Mouse (Mus musculus) limb, embryonic 11.5 days (tissue): Measurements from ENCODE around the gene Rgs6. TPM values are rescaled to one million over a fixed set of nuclear protein-coding genes. Genes with fewer than 3 reads are reported as not detected.

Source experiments
- ATAC-seq: fragments of 200-750 bp; cut with Nextera tagmentation; 2 replicates; pipeline ENCODE4 v1.8.0; 2017; ENCODE audit warnings: low read depth; ENCODE audit not compliant: insufficient number of reproducible peaks, low FRiP score, low TSS enrichment
- DNase-seq: peaks from one replicate; pipeline ENCODE4 v3.0.0-alpha.2; 2015; ENCODE audit warnings: low spot score
- H3K27ac ChIP-seq: fragments of 300-500 bp; sonication (generic); replicated peaks from 2 replicates; pipeline ENCODE4 v1.5.1; 2014; ENCODE audit warnings: low read depth, mild to moderate bottlenecking, low read length
- H3K27me3 ChIP-seq: fragments of 300-500 bp; sonication (generic); 2 replicates; pipeline ENCODE4 v1.6.1; 2014; ENCODE audit warnings: mild to moderate bottlenecking, low read length, mixed read lengths; ENCODE audit not compliant: control insufficient read depth, insufficient read depth
- H3K36me3 ChIP-seq: fragments of 300-500 bp; sonication (generic); 2 replicates; pipeline ENCODE4 v1.6.1; 2014; ENCODE audit warnings: mild to moderate bottlenecking, low read length, moderate library complexity, mixed read lengths; ENCODE audit not compliant: control insufficient read depth, insufficient read depth
- H3K4me1 ChIP-seq: fragments of 300-500 bp; sonication (generic); 2 replicates; pipeline ENCODE4 v1.6.1; 2014; ENCODE audit warnings: low read length, mixed read lengths; ENCODE audit not compliant: control insufficient read depth, insufficient read depth
- H3K4me2 ChIP-seq: fragments of 300-500 bp; sonication (generic); 2 replicates; pipeline ENCODE4 v1.6.1; 2014; ENCODE audit warnings: low read depth, mild to moderate bottlenecking, moderate library complexity; ENCODE audit not compliant: severe bottlenecking
- H3K4me3 ChIP-seq: fragments of 300-500 bp; sonication (generic); 2 replicates; pipeline ENCODE4 v1.5.1; 2014; ENCODE audit warnings: low read depth, low read length
- H3K9ac ChIP-seq: fragments of 300-500 bp; sonication (generic); 2 replicates; pipeline ENCODE4 v1.6.1; 2014; ENCODE audit warnings: mild to moderate bottlenecking, low read length
- H3K9me3 ChIP-seq: fragments of 300-500 bp; sonication (generic); 2 replicates; pipeline ENCODE4 v1.6.1; 2016; ENCODE audit warnings: low read length; ENCODE audit not compliant: control insufficient read depth
- WGBS: fragments of 180-500 bp; shearing (Covaris S2); extraction: QIAGEN DNeasy Blood & Tissue Kit; methylation state at CpG from one replicate; pipeline ENCODE4 v1.1.7; 2014; 5-methylcytosine and 5-hydroxymethylcytosine counted together
- polyA plus RNA-seq: library from polyadenylated mRNA; unstranded; fragments of >200 nt; fragmentation: Nextera tagmentation; extraction: Ambion mirVana; gene quantifications from 2 replicates; pipeline ENCODE4 v1.2.1, GENCODE M21; 2014

The Rgs6 gene
- polyA plus RNA-seq: 0.25 and 0.41 TPM in 2 replicates

DNA sequence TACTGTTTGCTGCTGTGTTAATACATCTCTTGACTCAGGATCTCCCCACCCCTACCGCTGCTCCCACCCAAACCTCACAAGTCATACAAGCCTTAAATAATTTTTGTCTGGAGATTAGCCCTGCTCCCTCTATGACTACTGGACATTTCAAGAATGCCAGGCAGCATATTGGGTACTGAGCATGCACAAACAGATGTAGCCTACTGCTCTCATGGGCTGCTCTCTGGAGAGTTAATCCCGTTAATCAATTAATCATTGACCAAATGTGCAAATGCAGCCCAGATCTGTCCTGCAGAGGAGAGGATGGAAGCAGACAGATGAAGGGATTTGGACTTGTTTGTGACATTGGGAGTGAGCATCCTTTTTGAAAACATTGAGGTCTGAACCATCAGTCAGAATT lies at the start of gene Rgs6:
Gene Rgs6, plus strand, starts transcription at position 276 of the 400 bp plus-strand sequence.
- no peaks in the 10 kb centered on the region for H3K9me3 ChIP-seq
- H3K36me3 ChIP-seq: no peaks in the 10 kb centered on the region
- H3K9ac ChIP-seq: no peak within 1 kb of the TSS
- WGBS: 83% methylated on average over 2 of the region's 2 CpGs
- no peaks in the 10 kb centered on the region for H3K27me3 ChIP-seq
- ATAC-seq (no peak), DNase-seq (no peak)
- no peak within 1 kb of the TSS for H3K4me2 ChIP-seq
- no peak within 1 kb of the TSS for H3K4me3 ChIP-seq
- H3K27ac ChIP-seq: no peak within 1 kb of the TSS
- no peaks in the 10 kb centered on the region for H3K4me1 ChIP-seq

DNA sequence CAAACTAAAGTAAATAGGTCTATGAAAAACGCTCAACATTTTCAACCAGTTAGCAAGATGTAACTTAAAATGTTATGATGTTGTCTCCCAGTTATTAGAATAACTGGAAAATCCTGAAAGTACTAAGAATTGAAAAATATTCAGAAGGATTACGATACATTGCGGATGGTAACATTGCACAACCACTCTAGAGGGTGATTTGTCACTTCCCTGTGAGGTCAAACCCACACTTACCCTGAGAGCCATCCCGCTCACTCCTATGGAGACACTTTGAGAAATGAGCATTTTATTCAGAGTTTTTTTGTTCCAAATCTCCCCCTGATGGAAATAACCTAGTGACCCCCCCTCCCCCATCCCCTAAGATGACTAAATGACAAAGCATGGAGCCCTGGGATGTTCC lies 41.0 kb upstream of the Rgs6 start:
- no peak overlapping the region for H3K4me2 ChIP-seq
- no peaks in the 10 kb centered on the region for H3K4me1 ChIP-seq
- DNase-seq (no peak), ATAC-seq (no peak)
- no peaks in the 10 kb centered on the region for H3K9me3 ChIP-seq
- no peak overlapping the region for H3K4me3 ChIP-seq
- H3K9ac ChIP-seq: no peak overlapping the region
- H3K36me3 ChIP-seq: no peaks in the 10 kb centered on the region
- WGBS: 97% methylated on average over 4 of the region's 4 CpGs
- no peak overlapping the region for H3K27ac ChIP-seq
- H3K27me3 ChIP-seq: no peaks in the 10 kb centered on the region

DNA sequence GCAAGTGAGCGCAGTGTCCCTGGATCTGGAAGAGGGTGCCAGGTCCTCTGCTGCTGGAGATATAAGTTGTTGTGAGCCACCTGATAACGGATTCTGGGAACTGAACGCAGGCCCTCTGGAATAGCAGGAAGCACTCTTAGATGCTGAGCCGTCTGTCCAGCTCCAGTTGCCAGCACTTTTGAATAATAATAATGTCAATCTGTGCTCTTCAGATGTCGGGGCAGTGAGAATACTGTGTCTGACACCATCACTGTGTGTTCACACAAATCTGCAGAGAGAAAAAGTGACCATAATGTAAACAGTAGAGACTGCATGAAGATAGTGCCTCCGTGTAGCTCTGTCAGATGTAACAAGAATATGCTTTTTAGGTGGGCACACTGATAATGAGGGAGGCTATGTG lies 38.9 kb upstream of the Rgs6 start:
- no peaks in the 10 kb centered on the region for H3K27me3 ChIP-seq
- no peak overlapping the region for H3K4me3 ChIP-seq
- H3K9ac ChIP-seq: no peak overlapping the region
- no peak overlapping the region for H3K27ac ChIP-seq
- H3K4me1 ChIP-seq: no peaks in the 10 kb centered on the region
- no peak for DNase-seq
- 91% methylated on average over 6 of the region's 6 CpGs for WGBS
- no peaks in the 10 kb centered on the region for H3K36me3 ChIP-seq
- no peak for ATAC-seq
- no peak overlapping the region for H3K4me2 ChIP-seq
- no peaks in the 10 kb centered on the region for H3K9me3 ChIP-seq

DNA sequence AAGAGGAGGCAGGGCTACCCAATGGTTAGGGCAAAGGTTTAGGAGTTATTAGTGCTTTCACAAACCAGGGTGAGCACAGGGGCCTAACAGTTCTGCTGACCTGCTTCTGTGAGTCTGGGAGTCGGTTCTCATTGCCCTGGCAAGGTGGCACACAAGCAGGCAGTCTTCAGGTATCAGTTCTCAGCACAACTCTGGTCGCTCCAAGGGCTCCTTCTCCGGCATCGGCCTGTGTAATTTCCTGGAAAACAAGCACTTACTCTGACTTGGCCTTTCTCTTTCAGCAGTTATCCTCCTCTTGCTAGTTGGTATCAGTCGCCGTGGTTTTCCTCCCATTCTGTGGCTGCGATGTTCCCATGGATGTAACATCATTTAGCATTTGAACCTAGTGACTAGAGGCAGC lies 38.0 kb upstream of the Rgs6 start:
- H3K36me3 ChIP-seq: no peaks in the 10 kb centered on the region
- DNase-seq: no peak

DNA sequence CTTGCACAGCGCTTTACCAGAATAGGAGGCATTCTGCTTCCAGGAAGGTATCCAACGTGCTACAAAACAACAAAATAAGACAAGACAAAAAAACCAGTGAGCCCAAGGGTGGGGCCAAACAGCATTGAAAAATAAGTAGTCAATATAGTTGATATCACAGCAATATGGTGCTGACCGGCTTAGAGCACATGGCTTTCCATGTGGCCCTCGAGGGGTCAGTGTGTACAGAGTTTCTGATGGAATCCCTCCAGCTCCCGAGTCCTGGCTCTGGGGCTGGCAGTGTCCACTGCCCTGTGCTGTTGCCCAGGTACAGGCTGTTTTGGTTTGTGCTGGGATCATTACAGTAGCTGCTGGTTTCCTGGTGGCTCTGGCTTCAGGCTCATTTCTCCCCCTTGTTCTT lies 35.7 kb upstream of the Rgs6 start:
- H3K4me1 ChIP-seq: no peaks in the 10 kb centered on the region
- H3K36me3 ChIP-seq: no peaks in the 10 kb centered on the region
- no peak overlapping the region for H3K9ac ChIP-seq
- no peak for ATAC-seq
- no peaks in the 10 kb centered on the region for H3K9me3 ChIP-seq
- no peaks in the 10 kb centered on the region for H3K27me3 ChIP-seq
- H3K4me3 ChIP-seq: no peak overlapping the region
- no peak overlapping the region for H3K4me2 ChIP-seq
- DNase-seq: no peak
- H3K27ac ChIP-seq: no peak overlapping the region
- 91% methylated on average over 5 of the region's 5 CpGs for WGBS

More for the DNA sequence above, 38.0 kb upstream of the Rgs6 start:
- no peaks in the 10 kb centered on the region for H3K27me3 ChIP-seq
- H3K4me1 ChIP-seq: no peaks in the 10 kb centered on the region
- no peaks in the 10 kb centered on the region for H3K9me3 ChIP-seq
- no peak overlapping the region for H3K4me2 ChIP-seq
- no peak overlapping the region for H3K9ac ChIP-seq
- ATAC-seq: no peak
- no peak overlapping the region for H3K4me3 ChIP-seq
- 87% methylated on average over 7 of the region's 7 CpGs for WGBS
- H3K27ac ChIP-seq: no peak overlapping the region

DNA sequence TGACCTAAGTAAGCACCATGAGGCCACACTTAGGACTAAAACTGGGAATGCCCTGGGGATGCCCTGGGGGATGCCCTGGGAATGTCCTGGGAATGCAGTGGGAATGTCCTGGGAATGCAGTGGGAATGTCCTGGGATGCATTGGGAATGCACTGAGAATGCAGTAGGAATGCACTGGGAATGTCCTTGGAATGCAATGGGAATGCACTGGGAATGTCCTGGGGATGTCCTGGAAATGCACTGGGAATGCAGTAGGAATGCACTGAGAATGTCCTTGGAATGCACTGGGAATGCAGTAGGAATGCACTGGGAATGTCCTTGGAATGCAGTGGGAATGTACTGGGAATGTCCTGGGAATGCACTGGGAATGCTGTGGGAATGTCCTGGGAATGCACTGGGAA lies 25.2 kb upstream of the Rgs6 start:
- Histone ChIP-seq H3K27ac (no peak overlapping the region), H3K4me2 (no peak overlapping the region), H3K9ac (no peak overlapping the region), H3K4me1 (no peaks in the 10 kb centered on the region), H3K4me3 (no peak overlapping the region), H3K36me3 (no peaks in the 10 kb centered on the region), H3K27me3 (no peaks in the 10 kb centered on the region), H3K9me3 (no peaks in the 10 kb centered on the region)
- DNase-seq: no peak
- no peak for ATAC-seq

DNA sequence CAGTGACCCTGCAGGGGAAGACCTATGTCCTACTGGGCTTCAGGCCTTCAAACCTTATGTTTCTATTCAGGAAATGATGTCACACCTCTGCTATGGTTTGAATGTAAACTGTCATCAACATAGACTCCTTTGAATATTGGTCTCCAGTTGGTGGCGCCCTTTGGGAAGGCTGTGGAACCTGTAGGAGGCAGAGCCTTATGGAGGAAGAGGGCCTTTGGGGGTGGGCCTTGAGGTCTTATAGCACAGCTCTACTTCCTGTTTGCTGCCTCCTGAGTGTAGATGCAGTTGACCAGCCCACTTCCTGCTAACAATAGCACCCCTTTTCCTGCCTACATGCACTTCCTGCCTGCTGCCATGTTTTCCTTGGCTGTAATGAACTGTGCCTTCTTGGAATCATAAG lies 19.7 kb upstream of the Rgs6 start:
- 88% methylated on average over 1 of the region's 1 CpGs for WGBS
- no peak overlapping the region for H3K27ac ChIP-seq
- H3K27me3 ChIP-seq: no peaks in the 10 kb centered on the region
- H3K4me2 ChIP-seq: no peak overlapping the region
- no peaks in the 10 kb centered on the region for H3K36me3 ChIP-seq
- ATAC-seq (no peak), DNase-seq (no peak)
- no peak overlapping the region for H3K4me3 ChIP-seq
- no peaks in the 10 kb centered on the region for H3K4me1 ChIP-seq
- no peak overlapping the region for H3K9ac ChIP-seq
- H3K9me3 ChIP-seq: no peaks in the 10 kb centered on the region

DNA sequence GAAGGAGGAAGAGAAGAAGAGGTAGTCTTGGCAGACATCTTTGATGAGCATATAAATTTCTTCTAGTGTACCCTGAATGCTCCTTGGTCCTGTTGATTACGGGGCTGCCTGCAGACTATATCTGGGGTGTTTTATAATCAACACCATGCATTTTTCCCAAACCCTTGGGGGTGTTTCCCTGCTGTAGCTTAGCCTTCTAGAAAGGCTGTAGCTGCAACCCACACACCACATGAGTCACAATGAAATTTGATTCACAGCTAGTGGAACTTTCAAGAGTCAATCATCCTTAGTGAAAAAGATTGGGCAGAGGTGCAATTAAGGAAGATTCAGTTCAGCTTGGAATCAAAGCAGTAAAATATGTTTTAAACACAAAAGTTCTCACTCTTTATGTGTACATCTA lies 15.4 kb upstream of the Rgs6 start:
- no peaks in the 10 kb centered on the region for H3K4me1 ChIP-seq
- H3K4me3 ChIP-seq: no peak overlapping the region
- H3K27me3 ChIP-seq: no peaks in the 10 kb centered on the region
- H3K36me3 ChIP-seq: no peaks in the 10 kb centered on the region
- no peaks in the 10 kb centered on the region for H3K9me3 ChIP-seq
- 80% methylated on average over 1 of the region's 1 CpGs for WGBS
- ATAC-seq (no peak), DNase-seq (no peak)
- no peak overlapping the region for H3K4me2 ChIP-seq
- no peak overlapping the region for H3K27ac ChIP-seq
- no peak overlapping the region for H3K9ac ChIP-seq

DNA sequence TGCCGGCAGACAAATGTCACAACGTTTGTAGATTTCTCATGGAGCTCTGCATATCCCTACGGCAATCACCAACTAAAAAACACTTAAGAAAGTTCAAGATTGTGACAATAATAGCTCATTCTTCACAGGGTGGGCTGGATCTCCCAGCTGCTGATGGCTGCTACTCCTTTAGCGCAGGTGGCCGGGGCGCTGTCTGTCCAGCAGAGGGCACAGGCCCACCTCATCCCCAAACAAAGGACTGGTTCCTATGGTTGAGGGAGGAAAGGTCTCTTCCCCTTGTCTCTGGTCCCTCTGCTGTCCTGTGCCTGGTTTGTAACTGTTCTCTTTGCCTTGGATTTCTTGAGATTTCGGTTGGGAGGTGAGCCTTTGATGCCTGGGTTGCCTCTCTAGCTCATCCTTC lies 1.5 kb upstream of the Rgs6 start:
- Histone ChIP-seq H3K4me3 (no peak overlapping the region), H3K36me3 (no peaks in the 10 kb centered on the region), H3K9ac (no peak overlapping the region), H3K27me3 (no peaks in the 10 kb centered on the region), H3K9me3 (no peaks in the 10 kb centered on the region), H3K4me2 (no peak overlapping the region), H3K4me1 (no peaks in the 10 kb centered on the region), H3K27ac (no peak overlapping the region)
- WGBS: 57% methylated on average over 7 of the region's 7 CpGs
- DNase-seq: peak; percentile 38
- no peak for ATAC-seq
